Mouse (Mus musculus) midbrain, embryonic 15.5 days (tissue): ENCODE measurements around the gene Gm20388. TPM values are rescaled to one million over a fixed set of nuclear protein-coding genes. Genes with fewer than 3 reads are reported as not detected.

ENCODE experiments used
- ATAC-seq: fragments of 200-750 bp; cut with Nextera tagmentation; replicated peaks from 2 replicates; pipeline ENCODE4 v1.8.0; 2017; ENCODE audit warnings: moderate TSS enrichment
- H3K27ac ChIP-seq: fragments of 300-500 bp; sonication (generic); 2 replicates; pipeline ENCODE4 v1.5.1; 2015; ENCODE audit warnings: mild to moderate bottlenecking, inconsistent platforms
- H3K27me3 ChIP-seq: fragments of 300-500 bp; sonication (generic); replicated peaks from 2 replicates; pipeline ENCODE4 v1.6.1; 2015; ENCODE audit warnings: inconsistent platforms
- H3K36me3 ChIP-seq: fragments of 300-500 bp; sonication (generic); replicated peaks from 2 replicates; pipeline ENCODE4 v1.6.1; 2015; ENCODE audit warnings: inconsistent platforms
- H3K4me1 ChIP-seq: fragments of 300-500 bp; sonication (generic); 2 replicates; pipeline ENCODE4 v1.6.1; 2015; ENCODE audit warnings: inconsistent platforms
- H3K4me2 ChIP-seq: fragments of 300-500 bp; sonication (generic); 2 replicates; pipeline ENCODE4 v1.6.1; 2015; ENCODE audit warnings: inconsistent platforms, mild to moderate bottlenecking, moderate library complexity
- H3K4me3 ChIP-seq: fragments of 300-500 bp; sonication (generic); 2 replicates; pipeline ENCODE4 v1.5.1; 2015; ENCODE audit warnings: mild to moderate bottlenecking, inconsistent platforms
- H3K9ac ChIP-seq: fragments of 300-500 bp; sonication (generic); 2 replicates; pipeline ENCODE4 v1.6.1; 2015; ENCODE audit warnings: mild to moderate bottlenecking, inconsistent platforms
- H3K9me3 ChIP-seq: fragments of 300-500 bp; sonication (generic); 2 replicates; pipeline ENCODE4 v1.6.1; 2016; ENCODE audit warnings: inconsistent platforms
- WGBS: fragments of 180-500 bp; shearing (Covaris S2); methylation state at CpG from one replicate; pipeline ENCODE4 v1.1.7; 2015; ENCODE audit warnings: mixed read lengths; 5-methylcytosine and 5-hydroxymethylcytosine counted together
- polyA plus RNA-seq: library from polyadenylated mRNA; unstranded; fragments of >200 nt; fragmentation: Nextera tagmentation; extraction: Ambion mirVana; gene quantifications from 2 replicates; pipeline ENCODE4 v1.2.1, GENCODE M21; 2015

Gene Gm20388
- polyA plus RNA-seq, 1 experiment from 2014 or later: 5.6 TPM

DNA sequence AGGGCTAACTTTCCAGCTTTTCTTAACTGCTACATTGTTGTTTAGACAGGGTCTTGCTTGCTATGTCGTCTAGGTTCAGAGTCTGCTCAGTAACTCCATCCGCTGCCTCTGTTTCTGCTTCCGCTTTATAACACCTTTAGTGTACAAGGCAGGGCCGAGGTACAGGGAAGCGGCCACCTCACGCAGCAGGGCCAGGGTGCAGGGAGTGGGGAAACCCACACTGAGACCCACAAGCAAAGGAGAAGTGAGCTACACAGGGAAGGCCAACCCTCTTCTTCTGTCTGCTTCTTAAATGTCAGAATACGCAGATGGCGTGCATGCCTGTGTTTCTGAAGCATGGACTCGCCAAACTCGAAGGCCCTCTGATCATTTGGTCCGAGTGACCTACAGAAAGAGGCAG, 568.1 kb downstream of the Gm20388 start:
- no peak overlapping the region for H3K4me3 ChIP-seq
- no peak for ATAC-seq
- no peaks in the 10 kb centered on the region for H3K27me3 ChIP-seq
- no peak overlapping the region for H3K9ac ChIP-seq
- peaks cover 45% of the 10 kb centered on the region for H3K4me1 ChIP-seq
- H3K36me3 ChIP-seq: no peaks in the 10 kb centered on the region
- 88% methylated on average over 11 of the region's 11 CpGs for WGBS
- no peaks in the 10 kb centered on the region for H3K9me3 ChIP-seq
- no peak overlapping the region for H3K4me2 ChIP-seq
- H3K27ac ChIP-seq: no peak overlapping the region

DNA sequence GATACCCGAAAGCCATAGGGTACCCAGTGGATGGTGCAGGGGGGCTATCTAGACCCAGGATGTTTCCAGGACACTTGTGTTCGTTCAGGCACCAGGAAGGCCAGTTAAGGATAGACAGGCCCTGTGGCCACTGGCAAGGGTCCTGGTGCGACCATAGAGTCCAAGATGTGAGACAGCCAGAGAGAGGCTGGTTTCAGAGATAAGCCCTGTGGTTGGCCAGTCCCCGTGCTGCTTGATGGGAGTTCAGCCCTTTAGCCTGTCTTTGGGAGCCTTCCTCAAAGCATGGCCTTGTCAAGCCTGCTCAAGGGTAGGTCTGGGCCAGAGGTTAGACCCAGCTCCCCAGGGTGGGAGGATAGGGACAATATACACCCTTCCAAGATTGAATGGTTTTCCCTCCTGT, 569.0 kb downstream of the Gm20388 start:
- no peaks in the 10 kb centered on the region for H3K36me3 ChIP-seq
- no peaks in the 10 kb centered on the region for H3K9me3 ChIP-seq
- H3K4me3 ChIP-seq: no peak overlapping the region
- peaks cover 47% of the 10 kb centered on the region for H3K4me1 ChIP-seq
- ATAC-seq: no peak
- no peak overlapping the region for H3K9ac ChIP-seq
- WGBS: 96% methylated on average over 4 of the region's 4 CpGs
- no peak overlapping the region for H3K27ac ChIP-seq
- no peaks in the 10 kb centered on the region for H3K27me3 ChIP-seq
- no peak overlapping the region for H3K4me2 ChIP-seq

DNA sequence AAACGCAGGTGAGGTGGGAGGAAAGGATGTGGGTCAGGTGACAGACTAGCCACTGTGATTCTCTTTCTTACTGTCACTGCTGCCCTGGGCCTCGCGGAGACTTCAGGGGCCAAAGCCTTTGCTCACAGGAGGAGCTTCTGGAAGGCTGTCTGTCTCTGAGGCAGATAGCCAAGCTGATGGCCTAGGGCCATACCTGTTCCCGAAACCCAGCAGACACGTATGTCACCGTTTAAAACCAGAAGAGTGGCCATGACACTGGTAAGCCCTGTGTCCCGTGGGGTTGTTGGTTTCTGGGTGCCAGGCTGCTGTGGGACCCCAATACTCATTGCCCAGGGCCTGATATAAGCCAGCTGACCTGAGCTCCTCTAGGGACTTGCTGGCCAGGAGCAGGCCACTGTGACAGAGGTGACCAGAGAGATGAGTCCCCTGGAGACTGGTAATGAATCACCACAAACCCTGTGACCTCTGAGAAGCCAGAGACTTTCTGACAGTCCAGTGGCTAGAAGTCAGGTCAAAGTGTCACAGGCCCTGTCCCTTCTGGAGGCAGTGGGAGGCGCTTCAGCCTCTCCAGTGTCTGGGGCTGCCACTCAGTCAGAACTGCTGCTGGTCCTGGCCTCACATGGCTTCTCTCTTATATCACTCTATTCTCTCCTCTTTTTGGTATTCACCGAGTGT, 571.5 kb downstream of the Gm20388 start:
- Histone ChIP-seq H3K4me1 (peaks cover 51% of the 10 kb centered on the region), H3K4me3 (no peak overlapping the region), H3K27ac (no peak overlapping the region), H3K27me3 (no peaks in the 10 kb centered on the region), H3K4me2 (no peak overlapping the region), H3K36me3 (no peaks in the 10 kb centered on the region), H3K9ac (no peak overlapping the region), H3K9me3 (no peaks in the 10 kb centered on the region)
- ATAC-seq: no peak
- 81% methylated on average over 9 of the region's 9 CpGs for WGBS

DNA sequence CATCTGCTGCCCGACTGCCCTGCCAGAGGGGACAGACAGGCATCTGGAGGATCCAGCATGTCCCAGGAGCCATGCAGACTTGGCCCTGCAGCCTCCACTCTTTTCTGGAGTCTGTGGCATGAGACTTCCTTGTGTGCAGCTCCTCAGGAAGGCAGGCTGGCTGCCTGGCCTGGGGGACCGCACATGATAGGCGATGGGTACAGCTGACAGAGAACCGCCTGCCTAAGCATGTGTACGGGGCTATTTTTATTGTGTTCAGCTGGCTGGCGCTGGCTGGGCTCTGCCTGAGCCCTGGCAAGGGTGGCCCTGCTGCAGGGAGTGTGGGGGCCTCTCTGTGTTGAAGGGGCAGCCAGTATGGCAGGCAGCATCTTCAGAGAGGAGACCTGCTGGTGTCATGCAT, 573.8 kb downstream of the Gm20388 start:
- no peak for ATAC-seq
- H3K4me2 ChIP-seq: no peak overlapping the region
- 44% methylated on average over 6 of the region's 6 CpGs for WGBS
- peaks cover 39% of the 10 kb centered on the region for H3K4me1 ChIP-seq
- H3K27me3 ChIP-seq: no peaks in the 10 kb centered on the region
- peak overlapping the region; percentile 57 for H3K27ac ChIP-seq
- H3K9ac ChIP-seq: no peak overlapping the region
- no peaks in the 10 kb centered on the region for H3K9me3 ChIP-seq
- H3K4me3 ChIP-seq: no peak overlapping the region
- no peaks in the 10 kb centered on the region for H3K36me3 ChIP-seq

DNA sequence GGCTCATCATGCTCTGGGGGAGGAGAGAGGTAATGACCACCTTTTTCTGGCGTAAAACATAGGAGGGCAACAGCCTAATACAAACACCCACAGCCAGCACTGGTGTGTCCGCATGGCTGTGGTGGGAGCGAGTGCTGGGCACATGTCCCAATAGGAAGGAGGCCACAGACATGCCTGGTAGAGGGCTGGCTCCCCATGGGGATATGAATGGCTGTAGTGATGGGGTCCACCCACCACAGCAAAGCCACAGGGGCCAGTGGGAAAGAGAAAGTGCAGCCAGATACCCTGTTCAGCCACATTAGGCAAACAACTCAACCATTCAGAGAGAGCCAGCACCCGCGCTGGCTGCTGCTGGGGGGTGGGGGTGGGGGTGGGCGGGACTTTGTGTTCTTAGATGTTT, 574.5 kb downstream of the Gm20388 start:
- no peak overlapping the region for H3K9ac ChIP-seq
- WGBS: 38% methylated on average over 6 of the region's 6 CpGs

DNA sequence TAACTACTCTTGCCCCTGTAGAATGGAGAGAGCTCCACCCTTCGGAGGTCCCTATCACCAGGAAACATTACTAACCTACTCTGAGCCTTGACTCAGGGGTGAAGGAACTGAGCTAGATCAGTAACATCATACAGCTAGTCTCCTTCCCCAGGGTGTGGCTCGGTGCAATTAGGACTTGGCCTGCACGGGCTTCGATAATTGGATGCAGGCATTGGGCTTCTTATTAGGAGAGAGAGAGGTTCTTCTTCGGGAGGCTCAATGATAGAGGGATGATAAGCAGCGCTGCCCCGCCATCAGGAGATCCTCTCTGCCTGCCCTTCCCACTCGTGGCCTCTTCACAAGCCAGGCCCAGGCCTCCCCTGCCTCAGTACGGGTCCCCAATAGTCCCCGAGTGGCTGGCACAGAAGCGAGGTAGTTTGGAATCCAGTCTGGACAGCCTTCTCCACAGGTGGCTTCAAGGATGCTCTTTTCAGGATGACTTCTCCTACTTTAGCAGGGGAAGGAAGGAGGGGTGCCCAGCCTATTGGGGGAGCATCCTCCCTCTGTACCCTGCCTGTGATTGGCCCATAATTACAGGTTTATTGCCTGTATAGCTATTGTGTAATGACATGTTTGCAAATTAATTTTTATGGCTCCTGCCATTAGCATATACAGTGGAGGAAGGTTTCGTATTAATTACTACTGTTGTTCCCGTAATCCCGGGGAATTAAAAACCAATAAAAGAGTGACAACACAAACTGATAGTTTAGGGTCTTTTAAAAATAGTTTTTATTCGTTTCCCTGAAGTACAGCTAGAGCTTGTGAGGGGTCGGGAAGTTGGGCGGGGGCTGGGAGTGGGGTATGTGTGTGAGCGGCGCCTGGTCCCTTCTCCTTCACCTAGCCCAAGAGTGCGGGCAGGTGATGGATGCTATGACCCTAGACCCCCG, 575.2 kb downstream of the Gm20388 start:
- H3K4me1 ChIP-seq: peaks cover 53% of the 10 kb centered on the region
- H3K36me3 ChIP-seq: no peaks in the 10 kb centered on the region
- 21% methylated on average over 21 of the region's 21 CpGs for WGBS
- peak overlapping the region; percentile 75 for H3K9ac ChIP-seq
- H3K27me3 ChIP-seq: no peaks in the 10 kb centered on the region
- peak overlapping the region; percentile 61 for H3K4me3 ChIP-seq
- no peak for ATAC-seq
- H3K27ac ChIP-seq: peak overlapping the region; percentile 100
- peak overlapping the region; percentile 91 for H3K4me2 ChIP-seq
- H3K9me3 ChIP-seq: no peaks in the 10 kb centered on the region

More for the DNA sequence above, 574.5 kb downstream of the Gm20388 start:
- Histone ChIP-seq H3K9me3 (no peaks in the 10 kb centered on the region), H3K27ac (peak overlapping the region; percentile 57), H3K27me3 (no peaks in the 10 kb centered on the region), H3K4me3 (no peak overlapping the region), H3K4me2 (no peak overlapping the region), H3K36me3 (no peaks in the 10 kb centered on the region), H3K4me1 (peaks cover 46% of the 10 kb centered on the region)
- ATAC-seq: no peak

DNA sequence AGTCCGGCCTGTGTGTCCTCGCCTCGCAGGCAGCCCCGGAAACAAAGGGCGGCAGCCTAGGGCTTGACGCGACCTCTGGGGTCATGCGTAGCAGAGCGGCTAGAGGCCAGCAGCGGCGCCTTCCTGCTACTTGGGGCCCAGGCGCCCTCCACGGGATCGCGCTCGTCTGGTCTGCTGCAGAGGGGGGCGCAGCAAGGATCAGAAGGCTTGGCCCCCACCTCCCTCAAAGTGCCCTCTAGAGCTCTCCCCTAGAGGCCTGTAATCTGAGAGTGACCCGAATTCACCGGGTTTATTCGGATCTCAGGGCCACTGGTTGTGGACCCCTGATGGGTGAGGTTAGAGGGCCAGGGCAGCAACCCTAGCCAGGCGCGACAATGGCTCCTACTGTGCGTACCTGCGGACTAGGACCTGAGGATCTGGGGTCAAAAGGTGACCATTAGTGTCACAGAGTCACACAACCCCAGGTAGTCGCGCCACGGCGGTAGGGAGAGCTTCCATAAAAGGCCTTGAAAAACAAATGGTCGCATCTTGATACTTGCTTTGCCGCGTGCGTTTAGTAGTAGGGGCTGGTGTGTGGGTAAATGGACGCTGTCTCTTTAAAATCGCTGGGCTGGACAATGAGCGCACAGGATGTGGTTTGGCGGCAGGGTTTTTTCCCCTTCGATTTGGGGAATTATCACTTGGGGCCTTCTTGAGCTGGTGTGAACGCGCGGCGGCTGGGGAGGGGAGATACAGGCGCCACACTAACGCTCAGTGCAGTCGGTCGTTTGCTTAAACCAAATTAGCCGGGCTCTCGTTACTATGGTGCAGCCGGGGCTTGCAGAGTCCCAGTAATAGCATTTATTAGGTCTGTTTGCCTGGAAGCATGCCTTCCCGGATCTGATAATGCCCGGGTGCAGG, 576.1 kb downstream of the Gm20388 start:
- 2% methylated on average over 50 of the region's 50 CpGs for WGBS
- ATAC-seq: peak; percentile 41
- no peaks in the 10 kb centered on the region for H3K9me3 ChIP-seq
- H3K27me3 ChIP-seq: no peaks in the 10 kb centered on the region
- peak overlapping the region; percentile 75 for H3K9ac ChIP-seq
- H3K4me3 ChIP-seq: peak overlapping the region; percentile 61
- no peaks in the 10 kb centered on the region for H3K36me3 ChIP-seq
- H3K4me1 ChIP-seq: peaks cover 62% of the 10 kb centered on the region
- peak overlapping the region; percentile 91 for H3K4me2 ChIP-seq
- H3K27ac ChIP-seq: peak overlapping the region; percentile 100

DNA sequence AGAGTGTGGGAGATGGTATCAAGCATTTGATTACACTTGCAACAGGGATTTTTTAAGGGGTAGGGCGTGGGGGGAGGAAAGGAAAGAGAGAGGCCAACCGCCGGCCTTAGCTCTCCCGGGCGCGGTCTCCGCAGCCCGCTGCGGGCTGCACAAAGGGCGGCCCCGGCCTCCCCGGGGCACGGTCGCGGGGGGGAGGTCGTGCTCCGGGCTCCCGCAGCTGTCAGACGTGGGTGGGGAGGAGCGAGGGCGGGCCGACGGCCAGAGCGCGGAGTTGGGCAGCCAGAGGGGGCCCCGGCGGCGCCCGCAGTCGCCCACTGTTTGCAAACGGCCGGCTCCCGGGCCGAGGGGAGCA, 576.7 kb downstream of the Gm20388 start:
- Histone ChIP-seq H3K4me2 (peak overlapping the region; percentile 91), H3K36me3 (no peaks in the 10 kb centered on the region), H3K9ac (peak overlapping the region; percentile 75), H3K4me3 (peak overlapping the region; percentile 61), H3K27ac (peak overlapping the region; percentile 100), H3K27me3 (no peaks in the 10 kb centered on the region), H3K9me3 (no peaks in the 10 kb centered on the region), H3K4me1 (peaks cover 68% of the 10 kb centered on the region)
- no peak; the same call in none of the 2 replicates for ATAC-seq
- WGBS: under 1% methylated on average over 31 of the region's 34 CpGs

DNA sequence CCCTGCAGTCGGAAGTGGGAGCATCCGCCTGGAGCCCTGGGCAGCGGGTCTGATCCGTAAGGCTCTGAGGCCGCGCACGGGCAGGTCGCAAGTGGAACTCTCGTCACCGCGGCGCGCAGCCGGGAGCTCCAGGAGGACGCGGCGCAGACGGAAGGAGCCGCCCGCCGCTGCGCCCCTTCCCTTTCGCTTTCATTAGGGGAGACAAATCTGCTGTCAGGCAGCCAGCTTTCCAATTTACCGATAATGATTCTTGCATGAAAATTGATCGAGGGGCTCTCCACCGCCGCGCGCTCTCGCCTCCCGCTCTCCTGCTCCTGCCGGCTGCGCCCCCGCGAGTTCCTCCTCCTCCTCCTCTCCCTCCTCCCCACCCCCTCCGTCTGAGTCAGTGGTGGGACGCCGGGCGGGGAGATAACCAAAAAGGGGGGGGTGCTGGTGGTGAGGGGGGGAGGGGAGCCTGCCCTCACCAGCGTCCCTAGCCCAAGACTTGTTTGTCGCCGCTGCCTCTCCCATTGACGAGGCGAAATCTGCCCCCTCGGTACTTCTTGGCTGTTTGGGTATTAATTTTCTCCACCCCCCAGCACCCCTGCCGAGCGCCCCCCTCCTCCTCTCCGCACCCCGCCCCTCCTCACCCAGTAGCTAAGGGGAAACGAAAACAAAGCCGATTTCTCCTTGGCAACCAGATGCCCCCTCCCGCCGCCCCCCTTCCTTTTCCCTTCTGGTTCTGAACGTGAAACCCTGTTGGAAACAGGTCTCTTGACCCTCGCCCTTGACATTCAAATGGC, 577.3 kb downstream of the Gm20388 start:
- Histone ChIP-seq H3K9ac (peak overlapping the region; percentile 75), H3K36me3 (no peaks in the 10 kb centered on the region), H3K4me2 (peak overlapping the region; percentile 91), H3K27me3 (no peaks in the 10 kb centered on the region), H3K4me1 (peaks cover 74% of the 10 kb centered on the region), H3K4me3 (peak overlapping the region; percentile 61), H3K27ac (peak overlapping the region; percentile 100), H3K9me3 (no peaks in the 10 kb centered on the region)
- peak; percentile 48 for ATAC-seq
- under 1% methylated on average over 43 of the region's 55 CpGs for WGBS

DNA sequence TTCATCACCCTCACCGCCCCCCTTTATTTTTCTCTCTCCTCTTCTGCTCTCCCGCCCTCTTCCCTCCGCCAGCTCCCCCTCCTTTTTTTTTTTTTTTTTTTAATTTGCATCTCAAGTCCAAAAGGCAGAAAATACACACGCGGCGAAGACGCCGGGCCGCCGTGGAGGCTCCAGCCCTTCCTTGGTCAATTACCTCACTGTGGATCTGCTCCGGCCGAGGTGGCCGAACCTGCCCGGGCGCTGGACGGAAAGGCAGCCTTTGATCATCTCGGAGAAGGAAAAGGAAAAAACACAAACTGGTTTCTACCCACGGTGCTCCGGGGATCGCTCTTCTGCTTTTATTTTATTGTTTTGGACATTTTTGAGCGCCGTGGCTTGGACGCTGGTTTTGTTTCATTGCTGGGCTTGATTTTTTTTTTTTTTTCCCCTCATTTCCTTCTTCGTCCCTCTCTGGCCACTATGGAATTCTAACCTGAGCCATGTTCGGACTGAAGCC, 578.0 kb downstream of the Gm20388 start:
- H3K4me2 ChIP-seq: peak overlapping the region; percentile 91
- H3K9ac ChIP-seq: peak overlapping the region; percentile 75
- no peak for ATAC-seq
- H3K4me1 ChIP-seq: peaks cover 80% of the 10 kb centered on the region
- WGBS: under 1% methylated on average over 25 of the region's 25 CpGs
- peak overlapping the region; percentile 61 for H3K4me3 ChIP-seq
- no peaks in the 10 kb centered on the region for H3K36me3 ChIP-seq
- H3K27ac ChIP-seq: peak overlapping the region; percentile 100
- H3K9me3 ChIP-seq: no peaks in the 10 kb centered on the region
- H3K27me3 ChIP-seq: no peaks in the 10 kb centered on the region

DNA sequence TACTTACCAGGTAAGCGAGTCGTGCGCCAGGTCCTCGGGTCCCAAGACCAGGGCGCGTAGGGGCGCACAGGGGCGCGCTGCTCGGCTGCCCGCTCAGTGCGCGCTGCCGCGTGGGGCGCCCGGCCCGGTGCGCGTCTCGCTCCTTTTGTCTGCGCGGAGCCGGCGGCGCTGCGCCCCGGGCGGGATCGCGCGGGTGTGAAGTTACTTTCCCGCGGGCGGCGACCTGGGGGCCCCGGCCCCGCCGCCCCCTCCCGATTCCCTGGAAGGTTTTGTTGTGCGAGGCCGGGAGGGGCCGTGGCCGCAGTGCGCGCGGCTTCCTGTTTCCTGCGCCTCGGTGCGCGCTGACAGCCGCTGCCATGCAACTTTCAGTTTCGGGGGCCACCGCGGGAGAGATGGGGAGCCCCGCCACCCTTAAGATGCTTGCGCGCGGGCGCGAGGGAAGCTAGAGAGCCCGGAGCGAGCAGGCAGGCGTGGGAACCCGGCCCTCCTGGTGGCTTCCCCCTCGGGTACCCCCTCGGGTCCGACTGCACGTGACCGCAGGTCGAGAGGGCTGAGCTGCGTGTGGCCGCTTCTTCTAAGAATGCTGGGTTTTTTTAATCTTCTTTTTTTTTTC, 578.6 kb downstream of the Gm20388 start:
- H3K4me2 ChIP-seq: peak overlapping the region; percentile 91
- peak overlapping the region; percentile 100 for H3K27ac ChIP-seq
- H3K4me3 ChIP-seq: peak overlapping the region; percentile 61
- peak overlapping the region; percentile 75 for H3K9ac ChIP-seq
- H3K36me3 ChIP-seq: no peaks in the 10 kb centered on the region
- WGBS: under 1% methylated on average over 73 of the region's 73 CpGs
- H3K4me1 ChIP-seq: peaks cover 81% of the 10 kb centered on the region
- H3K27me3 ChIP-seq: no peaks in the 10 kb centered on the region
- no peak for ATAC-seq
- no peaks in the 10 kb centered on the region for H3K9me3 ChIP-seq
